Mouse (Mus musculus) skeletal muscle tissue, adult 2 months (tissue): ENCODE measurements at regions not wholly inside any gene's neighbourhood (a gene's known extent, or its start where the extent isn't known, plus 50 kb on each side); places are given as distances from the start of the nearest gene placed in this dataset.

ENCODE experiments used
- DNase-seq: peaks from one replicate; pipeline ENCODE4 v3.0.0-alpha.2; 2012; ENCODE audit warnings: low read depth, low spot score

DNA sequence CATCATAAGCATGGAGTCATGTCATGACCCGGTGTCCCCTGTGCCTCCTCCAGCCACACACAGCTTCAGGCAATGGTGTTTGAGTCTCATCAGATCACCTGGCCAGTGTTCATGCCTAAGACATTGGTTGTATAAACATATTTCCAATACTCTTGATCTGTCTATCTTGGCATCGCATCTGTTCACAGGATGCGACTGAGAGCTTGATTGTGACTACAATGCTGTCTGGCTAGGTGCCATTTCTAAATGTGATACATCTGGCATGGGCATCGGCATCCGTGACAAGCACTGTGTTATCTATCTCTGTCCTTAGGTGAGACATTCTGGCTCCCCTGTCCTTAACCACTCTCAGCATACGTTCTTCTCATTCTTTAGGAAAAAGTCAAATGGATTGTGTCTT lies 102.3 kb upstream of the Fut8 start:
- no peak for DNase-seq

DNA sequence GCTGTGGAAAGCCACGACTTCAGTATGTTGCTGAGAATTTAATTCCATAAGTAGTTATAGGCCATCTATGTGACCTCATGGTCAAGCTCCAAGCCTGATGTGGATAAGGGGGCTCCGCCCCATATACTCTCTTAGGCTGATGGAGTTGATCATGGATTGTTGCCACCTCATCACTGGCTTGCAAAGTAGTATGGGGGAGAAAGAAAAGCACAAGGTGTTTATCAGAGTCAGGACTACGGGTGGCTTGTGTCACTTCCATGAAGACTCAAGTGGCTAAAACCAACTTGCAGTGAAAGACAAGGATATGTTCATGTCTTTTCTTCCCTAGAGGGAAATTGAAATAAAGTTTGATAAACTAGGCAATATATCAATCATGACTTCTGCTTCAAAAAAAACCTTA lies 102.9 kb upstream of the Fut8 start:
- no peak for DNase-seq

DNA sequence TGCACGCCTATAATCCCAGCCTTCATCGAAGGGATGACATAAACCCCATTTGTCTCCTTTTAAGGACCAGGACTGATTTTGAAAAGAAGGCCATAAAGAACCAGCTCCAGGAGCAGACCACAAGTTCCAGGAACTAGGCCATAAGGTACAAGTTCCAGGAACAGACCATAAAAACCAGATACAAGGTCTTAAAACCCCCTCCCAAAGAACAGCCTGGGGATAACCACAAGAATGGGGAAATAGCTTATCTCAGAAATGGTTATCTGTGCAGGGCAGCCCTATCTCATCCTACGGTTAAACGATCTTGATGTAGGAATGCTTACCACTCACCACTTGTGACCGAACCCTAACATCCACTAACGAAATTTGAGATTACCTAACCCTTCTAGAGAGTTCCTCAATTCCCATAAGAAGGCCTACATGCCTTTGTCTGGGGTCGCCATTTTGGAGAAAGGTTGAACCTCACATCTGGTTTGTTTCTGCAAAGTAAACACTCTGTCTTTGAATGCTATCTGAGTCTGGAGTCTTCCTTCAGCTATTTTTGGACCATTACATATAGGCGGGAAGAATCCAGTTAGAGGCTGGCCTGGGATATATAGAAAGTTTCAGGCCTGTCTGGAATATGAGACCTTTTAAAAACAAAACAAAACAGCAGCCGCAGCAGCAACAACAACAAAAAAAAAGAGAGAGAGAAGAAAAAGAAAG lies 103.5 kb upstream of the Fut8 start:
- DNase-seq, result no peak

DNA sequence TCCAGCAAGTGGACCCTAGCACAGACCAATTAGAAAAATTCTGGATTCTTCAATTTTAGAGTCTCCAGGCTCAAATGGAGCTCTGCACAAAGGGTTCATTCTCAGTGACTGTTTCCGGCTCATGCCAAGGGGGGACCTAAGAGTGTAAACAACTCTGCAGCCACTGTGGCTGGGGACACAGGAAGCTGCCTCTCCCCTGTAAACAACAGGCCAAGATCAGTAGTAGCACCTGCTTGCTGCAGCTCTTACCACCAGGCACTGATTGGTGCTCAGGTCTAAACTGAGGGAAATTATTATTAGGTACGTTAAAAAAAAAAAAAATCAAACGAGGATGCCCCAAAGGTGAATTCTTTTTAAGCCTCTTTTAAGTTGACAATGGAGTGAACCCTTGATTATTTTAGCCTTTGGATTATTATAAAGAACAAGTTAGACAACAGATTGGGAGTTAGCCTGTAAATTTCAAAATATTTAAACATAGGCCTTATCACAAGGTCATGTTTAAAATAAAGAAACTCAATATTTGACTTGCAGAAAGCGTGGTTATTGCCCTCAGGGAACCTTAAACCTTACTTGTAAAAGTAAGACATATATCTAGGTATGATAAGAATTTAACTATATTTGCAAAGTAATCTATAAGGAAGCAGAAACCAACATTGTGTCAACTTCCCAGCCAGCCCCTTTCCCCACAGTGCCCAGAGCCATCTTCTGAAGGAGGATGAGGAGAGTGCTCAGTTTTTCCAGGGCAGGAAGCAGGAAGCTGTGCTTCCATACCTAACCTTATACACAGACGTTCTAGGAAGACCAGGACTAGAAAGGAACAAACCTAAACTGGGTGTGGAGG lies 104.2 kb upstream of the Fut8 start:
- no peak for DNase-seq

DNA sequence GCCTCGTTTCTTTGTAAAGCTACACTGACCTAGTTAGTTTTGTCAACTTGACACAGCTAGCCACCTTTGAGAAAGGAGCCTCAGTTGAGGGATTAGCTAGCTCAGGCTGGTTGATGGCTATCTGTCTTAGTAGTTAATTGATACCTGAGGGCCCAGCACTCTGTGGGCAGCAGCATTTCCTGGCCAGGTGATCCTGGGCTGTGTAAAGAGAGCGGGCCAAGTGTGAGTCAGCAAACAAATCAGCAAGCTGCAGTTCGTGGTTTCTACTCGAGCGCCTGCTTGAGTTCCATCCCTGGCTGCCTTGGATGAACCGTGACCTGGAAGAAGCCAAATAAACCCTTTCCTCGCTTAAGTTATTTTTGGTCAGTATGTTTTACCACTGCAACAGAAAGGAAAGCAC lies 106.6 kb upstream of the Fut8 start:
- no peak for DNase-seq

DNA sequence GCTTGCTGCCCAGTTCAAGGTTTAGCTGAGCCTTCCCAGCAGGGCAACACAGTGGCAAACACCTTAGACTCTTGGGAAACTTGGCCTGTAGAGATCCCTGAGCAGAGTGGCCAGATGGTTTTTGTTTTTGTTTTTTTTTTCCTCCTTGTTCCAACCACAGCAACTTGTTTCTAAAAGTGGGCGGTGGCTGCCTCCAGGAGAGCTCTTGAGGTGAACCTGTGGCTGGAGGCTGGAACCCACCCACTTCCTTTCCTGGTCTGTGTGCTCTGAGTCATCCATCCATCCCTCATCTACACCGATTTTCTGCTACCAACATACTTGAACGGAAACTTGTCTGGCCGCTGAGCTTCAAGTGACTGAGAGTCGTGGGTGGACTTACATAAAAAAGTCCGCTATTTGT lies 107.4 kb upstream of the Fut8 start:
- no peak for DNase-seq

DNA sequence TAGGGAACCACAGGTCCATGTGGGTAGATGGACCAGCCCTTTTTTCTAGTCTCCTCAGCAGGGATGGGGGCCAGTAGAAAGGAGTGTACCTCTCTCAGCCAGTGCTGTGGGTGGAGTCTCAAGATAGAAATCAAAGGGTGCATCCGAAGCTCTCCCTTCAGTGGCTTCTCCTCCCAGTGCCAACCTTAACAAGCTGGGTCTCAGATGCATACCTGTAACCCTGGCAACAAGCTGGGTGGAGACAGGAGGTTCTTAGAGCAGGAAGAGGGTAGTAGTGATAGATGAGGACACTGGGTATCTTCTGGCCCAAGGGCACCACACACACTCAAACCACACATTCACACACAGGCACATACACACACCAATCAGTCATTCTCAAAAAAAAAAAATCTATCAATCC lies 113.7 kb upstream of the Fut8 start:
- DNase-seq, result no peak

DNA sequence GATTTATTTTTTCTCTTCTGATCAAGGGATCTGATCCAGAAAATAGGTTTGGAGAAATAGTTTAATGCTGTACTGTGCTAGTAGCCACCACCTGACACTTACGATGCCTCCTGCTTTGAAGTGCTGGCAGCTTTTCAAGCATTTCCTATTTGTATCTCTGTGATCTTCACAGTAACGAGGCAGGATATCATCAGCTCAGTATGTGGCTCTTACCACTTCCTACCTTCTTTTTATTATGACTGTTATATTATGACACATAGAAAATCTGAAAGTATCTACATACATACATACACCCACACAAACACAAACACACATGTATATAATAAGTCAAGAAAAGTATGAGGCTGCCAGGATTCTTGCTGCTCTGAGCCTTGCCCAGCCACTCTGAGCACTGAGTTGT lies 124.4 kb upstream of the Fut8 start:
- no peak for DNase-seq

DNA sequence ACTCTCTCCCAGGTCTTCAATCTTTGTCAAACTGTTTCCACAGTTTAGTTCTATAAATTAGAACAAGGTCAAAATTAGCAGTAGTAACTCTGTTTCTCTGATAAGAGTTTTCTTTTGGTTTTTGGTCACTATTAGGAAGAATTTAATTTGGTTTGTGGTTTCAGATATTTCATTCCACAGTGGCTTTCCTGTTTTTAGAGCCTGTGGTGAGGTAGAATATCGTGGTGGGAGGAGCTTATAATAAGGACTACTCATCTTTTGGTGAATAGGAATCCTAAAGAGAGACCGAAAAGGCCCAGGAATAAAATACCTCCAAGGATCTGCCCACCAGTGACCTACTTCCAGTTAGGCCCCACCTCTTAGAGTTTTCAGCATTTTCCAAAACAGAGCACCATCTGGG lies 125.8 kb upstream of the Fut8 start:
- no peak for DNase-seq

DNA sequence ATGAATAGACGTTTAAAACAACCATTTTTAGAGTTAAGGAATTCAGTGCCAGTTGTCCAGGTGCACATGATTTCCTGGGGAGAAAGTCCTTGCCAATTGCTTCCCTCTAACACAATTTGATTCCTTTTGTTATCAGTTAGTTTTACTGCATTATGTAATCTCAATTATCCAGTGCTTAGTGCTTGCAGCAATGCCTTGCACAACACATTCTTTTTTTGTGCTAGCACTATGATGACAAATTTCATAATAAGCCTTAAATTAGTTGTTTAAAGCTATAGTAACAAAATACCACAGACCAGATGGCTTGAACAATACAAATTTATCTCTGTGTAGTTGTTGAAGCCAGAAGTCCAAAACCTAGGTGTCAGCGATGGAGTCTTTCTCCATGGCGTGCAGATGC lies 130.7 kb upstream of the Fut8 start:
- DNase-seq, result no peak

DNA sequence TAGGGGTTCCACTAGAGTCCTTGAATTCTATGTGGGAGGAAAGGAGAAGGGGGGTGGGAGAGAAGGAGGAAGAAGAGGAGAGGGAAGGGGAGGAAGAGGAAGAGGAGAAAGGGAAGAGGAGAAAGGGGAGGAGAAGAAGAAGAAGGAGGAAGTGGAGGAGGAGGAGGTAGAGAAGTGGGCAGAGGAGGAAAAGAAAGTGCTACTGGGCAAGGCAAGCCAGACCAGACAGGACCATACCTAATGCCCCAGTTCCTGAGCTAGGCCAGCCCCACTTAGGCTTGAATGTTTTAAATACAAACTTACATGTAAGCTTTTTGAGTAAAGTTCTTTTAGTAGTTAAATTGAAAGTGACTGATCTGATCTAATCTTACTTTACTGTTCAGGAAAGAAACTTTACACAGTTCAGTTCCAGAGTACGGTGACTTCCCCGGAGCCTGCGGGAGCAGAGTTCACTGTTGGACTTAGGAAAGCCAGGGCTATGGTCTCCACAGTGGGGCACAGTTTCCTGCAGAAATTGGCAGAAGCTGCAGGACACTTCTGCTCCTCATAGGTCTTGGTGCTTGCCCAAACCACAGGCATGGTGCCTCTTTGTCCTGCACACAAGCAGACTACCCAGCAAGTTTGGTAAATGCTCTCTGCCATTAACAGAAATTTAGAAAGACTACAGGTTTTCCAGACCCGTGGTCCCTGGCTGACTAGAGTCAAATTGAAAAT lies 131.9 kb upstream of the Fut8 start:
- DNase-seq, result no peak

DNA sequence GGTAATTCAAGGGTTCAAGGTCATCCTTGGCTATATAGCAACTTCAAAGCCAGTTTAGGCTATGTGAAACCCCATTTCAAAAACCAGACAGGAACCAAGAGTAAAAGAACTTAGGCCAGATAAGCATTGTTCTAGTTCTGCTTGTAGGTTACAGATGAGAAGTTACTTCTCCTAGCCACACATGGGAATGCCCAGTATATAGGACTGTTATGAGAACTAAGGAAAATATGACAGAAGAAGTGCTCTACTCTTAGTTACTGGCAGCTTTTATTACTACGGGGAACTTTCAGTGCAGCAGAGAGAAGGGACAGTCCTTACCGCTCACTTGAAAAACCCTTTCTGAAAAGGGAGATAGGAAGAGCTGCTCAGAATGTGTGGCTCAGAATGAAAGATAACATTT lies 137.4 kb upstream of the Fut8 start:
- no peak for DNase-seq

DNA sequence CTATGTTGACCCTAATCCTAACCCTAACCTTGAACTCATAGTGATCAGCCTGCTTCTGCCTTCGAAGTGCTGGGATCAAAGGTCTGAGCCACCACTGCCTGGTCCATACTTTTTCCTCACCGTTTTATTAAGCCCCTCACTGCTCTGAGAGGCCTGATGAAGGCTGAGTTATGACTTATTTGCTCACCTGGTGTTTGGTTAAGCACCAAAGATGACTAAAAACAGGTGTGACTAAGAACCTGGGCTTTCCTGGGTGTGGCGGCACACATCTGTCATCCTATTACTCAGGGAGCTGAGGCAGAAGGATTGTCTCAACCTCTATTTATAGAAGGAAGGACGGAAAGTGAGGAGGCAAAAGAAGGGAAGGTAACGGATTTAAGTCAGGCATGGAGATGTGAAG lies 137.5 kb upstream of the Max start:
- DNase-seq, result no peak

DNA sequence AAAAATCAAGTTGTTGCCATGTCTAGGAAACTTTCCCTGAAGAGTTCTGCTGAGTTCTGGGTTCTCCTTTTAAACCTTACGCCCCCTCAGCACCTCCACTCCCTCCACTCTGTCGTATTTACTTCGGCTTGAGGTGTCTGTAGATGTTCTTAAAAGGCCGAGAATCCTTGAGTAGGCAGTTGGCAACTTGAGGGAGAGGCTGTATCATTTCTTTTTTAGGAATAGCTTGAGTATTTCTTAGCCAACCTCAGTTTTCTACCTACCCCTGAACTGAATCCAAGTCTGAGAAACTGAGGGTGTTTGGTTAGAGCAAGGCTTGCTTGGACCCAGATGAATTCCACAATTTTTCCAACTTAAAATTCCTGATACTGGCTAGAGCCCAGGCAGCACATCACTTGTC lies 136.8 kb upstream of the Max start:
- no peak for DNase-seq

DNA sequence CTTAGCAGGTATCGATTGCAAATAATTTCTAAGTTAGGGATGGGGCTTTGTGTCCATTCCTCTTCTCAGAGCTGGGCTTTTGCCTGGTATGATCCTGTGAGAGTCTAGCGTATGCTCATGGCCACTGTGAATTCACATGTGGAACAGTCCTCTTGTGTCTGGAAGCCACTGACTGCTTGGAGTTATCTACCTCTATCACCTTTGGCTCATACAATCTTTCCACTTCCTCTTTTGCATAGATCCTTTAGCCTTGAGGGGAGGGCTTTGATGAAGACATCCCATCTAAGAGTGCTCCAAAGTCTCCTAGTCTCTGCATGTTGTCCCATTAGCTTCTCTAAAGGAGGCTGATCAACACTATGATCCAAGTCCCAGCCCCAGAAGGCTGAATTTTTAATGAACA lies 135.8 kb upstream of the Max start:
- no peak for DNase-seq

DNA sequence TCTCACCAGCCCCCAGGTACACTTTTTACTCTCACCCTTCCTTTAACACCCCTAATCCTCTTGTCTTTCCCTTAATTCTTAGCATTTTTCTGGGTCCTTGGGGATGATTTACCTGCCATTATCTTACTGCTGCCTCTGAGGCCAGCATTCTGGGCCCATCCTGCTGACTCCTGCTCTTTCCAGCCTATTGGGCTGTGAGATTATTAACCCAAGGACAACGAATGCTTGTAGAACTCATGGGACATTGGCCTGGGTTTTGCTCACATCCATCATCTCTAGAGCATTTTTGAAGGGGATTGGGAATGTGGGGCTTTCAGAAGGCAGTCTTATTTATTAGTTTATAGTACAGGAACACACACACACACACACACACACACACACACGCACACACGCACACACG lies 134.5 kb upstream of the Max start:
- DNase-seq, result no peak

DNA sequence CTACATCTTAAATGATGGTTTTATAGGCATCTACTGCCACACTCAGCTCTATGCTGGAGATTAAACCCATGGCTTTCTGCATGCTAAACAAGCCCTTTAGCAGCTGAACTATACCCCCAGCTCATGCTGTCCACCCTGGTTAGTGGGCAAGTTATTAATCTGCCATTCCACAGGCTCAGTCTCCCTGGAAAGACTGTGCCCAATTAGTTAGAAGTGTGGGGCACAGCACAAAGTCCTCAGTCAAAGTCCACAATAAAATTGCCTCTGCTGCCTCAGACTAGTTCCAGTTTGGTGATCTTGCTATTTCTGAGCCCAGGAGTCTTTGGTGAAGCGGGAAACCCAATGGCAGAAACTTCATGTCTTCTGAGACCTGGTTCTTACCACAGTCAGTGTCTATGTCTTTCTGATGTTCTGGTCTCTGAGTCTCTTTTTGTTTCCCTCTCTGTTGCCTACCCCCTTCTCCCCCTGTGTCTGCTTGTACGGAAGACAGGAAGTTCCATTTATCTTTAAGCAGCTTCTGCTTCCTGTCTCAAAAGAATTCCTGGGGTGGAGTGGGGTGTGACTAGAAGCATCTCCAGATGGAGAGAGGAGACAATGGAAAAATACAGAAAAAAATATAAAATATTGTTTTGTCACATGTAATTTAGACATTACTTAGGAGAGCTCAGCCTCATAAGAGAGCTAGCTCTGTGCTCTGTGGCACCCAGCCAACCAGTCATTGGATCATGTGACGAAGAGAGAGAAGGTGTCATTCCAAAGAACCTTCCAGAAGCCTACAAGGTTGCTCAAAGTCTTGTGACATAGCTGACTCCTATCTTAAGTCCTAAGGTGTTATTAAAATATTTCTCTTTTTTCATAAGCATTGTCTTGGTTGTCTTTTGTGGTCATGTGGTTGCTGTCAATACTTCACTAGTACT lies 133.3 kb upstream of the Max start:
- no peak for DNase-seq

DNA sequence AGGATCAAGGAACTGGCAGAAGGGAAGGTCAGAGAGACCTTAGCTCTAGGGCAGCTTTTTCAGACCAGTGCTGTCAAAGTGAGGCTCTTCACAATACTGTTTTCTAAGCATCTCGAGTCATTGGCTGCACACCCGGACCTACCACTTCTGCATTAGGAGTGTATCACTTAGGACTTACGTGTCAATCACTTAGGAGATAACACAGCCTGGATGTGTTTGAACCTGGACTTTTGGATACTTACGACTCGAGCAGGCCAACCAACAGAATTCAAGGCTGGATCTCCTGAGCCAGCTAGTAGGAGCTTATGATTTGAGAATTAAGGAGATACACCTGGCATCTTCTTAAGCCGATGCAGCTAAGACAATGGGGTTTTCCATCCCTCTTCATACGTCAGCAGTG lies 132.2 kb upstream of the Max start:
- DNase-seq, result no peak

DNA sequence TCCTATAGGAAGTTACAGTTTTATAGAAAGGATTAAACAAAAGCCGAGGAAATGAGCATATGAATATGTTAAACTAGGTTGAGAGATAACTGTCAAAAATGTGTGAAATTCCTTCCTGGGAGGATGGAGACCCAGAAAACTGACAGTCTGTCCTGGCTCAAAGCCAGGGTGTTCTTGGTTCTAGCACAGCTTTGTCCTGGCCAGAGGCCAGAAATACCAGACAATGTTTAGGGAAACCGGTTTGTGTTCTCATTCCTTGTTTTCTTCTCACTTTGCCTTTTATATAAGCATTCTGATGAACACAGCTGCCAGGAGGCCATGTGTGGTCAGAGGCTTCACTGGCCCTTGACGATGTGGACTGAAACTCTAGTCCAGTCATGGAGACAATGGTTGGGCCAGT lies 130.7 kb upstream of the Max start:
- no peak for DNase-seq

DNA sequence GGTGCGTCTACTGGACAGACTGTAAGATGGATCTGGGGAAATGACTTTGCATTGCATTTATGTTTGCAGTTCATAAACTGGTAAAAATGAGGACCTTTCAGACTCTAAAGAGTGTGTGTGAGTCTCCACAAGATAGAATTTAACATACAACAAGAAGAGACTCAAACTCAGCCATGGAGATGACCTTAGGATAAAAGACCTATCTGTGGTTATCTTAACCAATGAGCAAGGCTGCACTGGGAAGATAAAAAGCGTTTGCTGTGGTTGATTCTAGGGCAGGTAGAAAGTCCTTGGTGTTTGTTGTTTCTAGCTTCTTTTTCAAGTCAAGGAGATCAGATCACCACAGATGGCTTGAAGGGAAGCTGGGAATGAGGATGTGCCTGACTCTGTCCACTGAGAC lies 130.1 kb upstream of the Max start:
- DNase-seq, result no peak

DNA sequence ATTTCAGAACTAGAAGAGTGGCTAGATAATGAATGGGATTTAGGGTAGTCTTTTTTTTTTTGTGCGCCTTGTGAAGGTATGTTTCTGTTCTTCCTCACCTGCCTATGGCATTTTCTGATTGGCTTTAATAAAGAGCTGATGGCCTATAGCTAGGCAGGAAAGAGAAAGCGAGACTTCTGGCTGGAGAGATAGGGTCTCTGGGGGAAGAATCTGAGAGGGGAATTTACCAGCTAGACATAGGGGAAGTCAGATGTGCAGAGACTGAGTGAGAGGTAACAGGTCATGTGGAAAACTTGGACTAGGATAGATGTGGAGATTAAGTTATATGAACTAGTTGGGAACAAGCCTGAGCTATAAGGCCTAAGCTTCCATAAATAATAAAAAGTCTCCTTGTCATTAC lies 129.7 kb upstream of the Max start:
- DNase-seq, result no peak

DNA sequence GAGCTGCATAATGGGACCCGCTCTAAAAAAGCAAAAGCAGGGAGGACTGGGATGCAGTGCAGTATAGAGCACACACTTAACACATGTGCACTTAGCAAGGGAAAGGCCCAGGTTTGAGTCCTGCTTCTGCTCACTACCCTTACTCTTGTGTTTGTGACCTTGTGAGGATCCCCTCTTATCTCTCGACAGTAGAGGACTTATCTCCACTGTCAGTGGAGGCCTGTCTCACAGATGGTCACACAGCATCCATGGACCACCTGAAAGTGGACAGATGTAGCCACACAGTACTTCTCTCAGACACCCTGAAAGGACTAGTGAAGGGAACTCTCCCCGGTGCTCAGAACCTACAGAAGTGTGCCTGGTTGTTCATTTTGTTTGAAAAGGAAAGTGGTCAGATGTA lies 128.5 kb upstream of the Max start:
- no peak for DNase-seq
